Mouse (Mus musculus): ENCODE measurements around the gene Ppp1r16b. TPM values are rescaled to one million over a fixed set of nuclear protein-coding genes. Genes with fewer than 3 reads are reported as not detected.

Gene Ppp1r16b
- polyA plus RNA-seq, 1 experiment from 2014 or later: 4.5 TPM

- Histone ChIP-seq H3K4me2 (no peak overlapping the region), H3K27ac (ENCODE audit: low read depth, low read length) (no peak overlapping the region), H3K9ac (ENCODE audit: low read depth, low read length) (no peak overlapping the region), H3K36me3 (ENCODE audit: control insufficient read depth, insufficient read depth, low read length) (no peaks in the 10 kb centered on the region), H3K4me1 (ENCODE audit: control insufficient read depth, insufficient read depth, low read length) (no peaks in the 10 kb centered on the region), H3K27me3 (ENCODE audit: control insufficient read depth, insufficient read depth, low read length) (no peaks in the 10 kb centered on the region), H3K9me3 (replicated peaks; ENCODE audit: control insufficient read depth, low read length) (no peaks in the 10 kb centered on the region), H3K4me3 (ENCODE audit: low read depth, low read length) (no peak overlapping the region)
- ATAC-seq (replicated peaks; ENCODE audit: insufficient number of reproducible peaks, low FRiP score, low TSS enrichment): no peak
- WGBS (ENCODE audit: insufficient replicate concordance): 62% methylated on average over 10 of the region's 10 CpGs
Observed at GRCm38 (mm10) chr2:158680357-158680889, 15.2 kb downstream of the Ppp1r16b start.

- Histone ChIP-seq H3K27ac (ENCODE audit: low read depth, low read length) (no peak overlapping the region), H3K9me3 (replicated peaks; ENCODE audit: control insufficient read depth, low read length) (no peaks in the 10 kb centered on the region), H3K4me3 (ENCODE audit: low read depth, low read length) (no peak overlapping the region), H3K36me3 (ENCODE audit: control insufficient read depth, insufficient read depth, low read length) (no peaks in the 10 kb centered on the region), H3K4me2 (no peak overlapping the region), H3K27me3 (ENCODE audit: control insufficient read depth, insufficient read depth, low read length) (no peaks in the 10 kb centered on the region), H3K9ac (ENCODE audit: low read depth, low read length) (no peak overlapping the region), H3K4me1 (ENCODE audit: control insufficient read depth, insufficient read depth, low read length) (no peaks in the 10 kb centered on the region)
- no peak for ATAC-seq (replicated peaks; ENCODE audit: insufficient number of reproducible peaks, low FRiP score, low TSS enrichment)
- WGBS (ENCODE audit: insufficient replicate concordance): 76% methylated on average over 6 of the region's 6 CpGs
Observed at GRCm38 (mm10) chr2:158681714-158682113, 16.5 kb downstream of the Ppp1r16b start.

GRCm38 (mm10) chr2:158682344-158683037 is 17.3 kb downstream of the Ppp1r16b start:
- H3K36me3 ChIP-seq (ENCODE audit: control insufficient read depth, insufficient read depth, low read length): no peaks in the 10 kb centered on the region
- H3K4me3 ChIP-seq (ENCODE audit: low read depth, low read length): no peak overlapping the region
- no peaks in the 10 kb centered on the region for H3K27me3 ChIP-seq (ENCODE audit: control insufficient read depth, insufficient read depth, low read length)
- 0 out of 2 replicates have a peak, but pooled peaks have one; percentile 11 for ATAC-seq (replicated peaks; ENCODE audit: insufficient number of reproducible peaks, low FRiP score, low TSS enrichment)
- no peak overlapping the region for H3K27ac ChIP-seq (ENCODE audit: low read depth, low read length)
- no peak overlapping the region for H3K9ac ChIP-seq (ENCODE audit: low read depth, low read length)
- no peaks in the 10 kb centered on the region for H3K9me3 ChIP-seq (replicated peaks; ENCODE audit: control insufficient read depth, low read length)
- H3K4me2 ChIP-seq: no peak overlapping the region
- H3K4me1 ChIP-seq (ENCODE audit: control insufficient read depth, insufficient read depth, low read length): no peaks in the 10 kb centered on the region
- WGBS (ENCODE audit: insufficient replicate concordance): 60% methylated on average over 11 of the region's 11 CpGs

GRCm38 (mm10) chr2:158683038-158683413 is 17.8 kb downstream of the Ppp1r16b start:
- H3K27me3 ChIP-seq (ENCODE audit: control insufficient read depth, insufficient read depth, low read length): no peaks in the 10 kb centered on the region
- H3K36me3 ChIP-seq (ENCODE audit: control insufficient read depth, insufficient read depth, low read length): no peaks in the 10 kb centered on the region
- no peak overlapping the region for H3K9ac ChIP-seq (ENCODE audit: low read depth, low read length)
- WGBS (ENCODE audit: insufficient replicate concordance): 29% methylated on average over 4 of the region's 4 CpGs
- H3K9me3 ChIP-seq (replicated peaks; ENCODE audit: control insufficient read depth, low read length): no peaks in the 10 kb centered on the region
- no peaks in the 10 kb centered on the region for H3K4me1 ChIP-seq (ENCODE audit: control insufficient read depth, insufficient read depth, low read length)
- H3K27ac ChIP-seq (ENCODE audit: low read depth, low read length): no peak overlapping the region
- H3K4me3 ChIP-seq (ENCODE audit: low read depth, low read length): no peak overlapping the region
- ATAC-seq (replicated peaks; ENCODE audit: insufficient number of reproducible peaks, low FRiP score, low TSS enrichment): 0 out of 2 replicates have a peak, but pooled peaks have one; percentile 2
- no peak overlapping the region for H3K4me2 ChIP-seq

- Histone ChIP-seq H3K9ac (ENCODE audit: low read depth, low read length) (no peak overlapping the region), H3K4me3 (ENCODE audit: low read depth, low read length) (no peak overlapping the region), H3K36me3 (ENCODE audit: control insufficient read depth, insufficient read depth, low read length) (no peaks in the 10 kb centered on the region), H3K27ac (ENCODE audit: low read depth, low read length) (no peak overlapping the region), H3K9me3 (replicated peaks; ENCODE audit: control insufficient read depth, low read length) (no peaks in the 10 kb centered on the region), H3K4me1 (ENCODE audit: control insufficient read depth, insufficient read depth, low read length) (peaks cover 1% of the 10 kb centered on the region), H3K27me3 (ENCODE audit: control insufficient read depth, insufficient read depth, low read length) (no peaks in the 10 kb centered on the region), H3K4me2 (no peak overlapping the region)
- ATAC-seq (replicated peaks; ENCODE audit: insufficient number of reproducible peaks, low FRiP score, low TSS enrichment): no peak
- WGBS (ENCODE audit: insufficient replicate concordance): 50% methylated on average over 9 of the region's 9 CpGs
Observed at GRCm38 (mm10) chr2:158684247-158684843, 19.1 kb downstream of the Ppp1r16b start.

- Histone ChIP-seq H3K4me1 (ENCODE audit: control insufficient read depth, insufficient read depth, low read length) (peaks cover 7% of the 10 kb centered on the region), H3K4me2 (no peak overlapping the region), H3K27me3 (ENCODE audit: control insufficient read depth, insufficient read depth, low read length) (no peaks in the 10 kb centered on the region), H3K27ac (ENCODE audit: low read depth, low read length) (no peak overlapping the region), H3K4me3 (ENCODE audit: low read depth, low read length) (no peak overlapping the region), H3K9me3 (replicated peaks; ENCODE audit: control insufficient read depth, low read length) (no peaks in the 10 kb centered on the region), H3K9ac (ENCODE audit: low read depth, low read length) (no peak overlapping the region), H3K36me3 (ENCODE audit: control insufficient read depth, insufficient read depth, low read length) (no peaks in the 10 kb centered on the region)
- no peak for ATAC-seq (replicated peaks; ENCODE audit: insufficient number of reproducible peaks, low FRiP score, low TSS enrichment)
- 73% methylated on average over 3 of the region's 3 CpGs for WGBS (ENCODE audit: insufficient replicate concordance)
Observed at GRCm38 (mm10) chr2:158684910-158685309, 19.7 kb downstream of the Ppp1r16b start.

- no peak for ATAC-seq (replicated peaks; ENCODE audit: insufficient number of reproducible peaks, low FRiP score, low TSS enrichment)
- Histone ChIP-seq H3K9ac (ENCODE audit: low read depth, low read length) (no peak overlapping the region), H3K4me1 (ENCODE audit: control insufficient read depth, insufficient read depth, low read length) (peaks cover 8% of the 10 kb centered on the region), H3K27me3 (ENCODE audit: control insufficient read depth, insufficient read depth, low read length) (no peaks in the 10 kb centered on the region), H3K27ac (ENCODE audit: low read depth, low read length) (no peak overlapping the region), H3K36me3 (ENCODE audit: control insufficient read depth, insufficient read depth, low read length) (no peaks in the 10 kb centered on the region), H3K4me2 (no peak overlapping the region), H3K9me3 (replicated peaks; ENCODE audit: control insufficient read depth, low read length) (no peaks in the 10 kb centered on the region), H3K4me3 (ENCODE audit: low read depth, low read length) (no peak overlapping the region)
- 50% methylated on average over 2 of the region's 2 CpGs for WGBS (ENCODE audit: insufficient replicate concordance)
Observed at GRCm38 (mm10) chr2:158686394-158686793, 21.2 kb downstream of the Ppp1r16b start.

GRCm38 (mm10) chr2:158687804-158688241 is 22.6 kb downstream of the Ppp1r16b start:
- Histone ChIP-seq H3K4me2 (no peak overlapping the region), H3K9me3 (replicated peaks; ENCODE audit: control insufficient read depth, low read length) (no peaks in the 10 kb centered on the region), H3K9ac (ENCODE audit: low read depth, low read length) (no peak overlapping the region), H3K27me3 (ENCODE audit: control insufficient read depth, insufficient read depth, low read length) (no peaks in the 10 kb centered on the region), H3K4me3 (ENCODE audit: low read depth, low read length) (no peak overlapping the region), H3K4me1 (ENCODE audit: control insufficient read depth, insufficient read depth, low read length) (peaks cover 8% of the 10 kb centered on the region), H3K36me3 (ENCODE audit: control insufficient read depth, insufficient read depth, low read length) (no peaks in the 10 kb centered on the region), H3K27ac (ENCODE audit: low read depth, low read length) (no peak overlapping the region)
- 42% methylated on average over 25 of the region's 25 CpGs for WGBS (ENCODE audit: insufficient replicate concordance)
- ATAC-seq (replicated peaks; ENCODE audit: insufficient number of reproducible peaks, low FRiP score, low TSS enrichment): no peak

All from heart, embryonic 11.5 days (tissue).